Mouse (Mus musculus): ENCODE data around the gene Odf3l1. TPM values are rescaled to one million over a fixed set of nuclear protein-coding genes. Genes with fewer than 3 reads are reported as not detected.

The Odf3l1 gene
- total RNA-seq, 2 experiments from 2014 or later, result not detected

Other genes starting within 250 kb of the Odf3l1 start
- gene Lingo1, start 68.2 kb downstream of the Odf3l1 start, total RNA-seq (2015; ENCODE audit: low replicate concordance), result not detected in 2 replicates
- not detected in 2 replicates for gene Lingo1, start 68.2 kb downstream of the Odf3l1 start, total RNA-seq (2017; ENCODE audit: low replicate concordance)
- not detected in 2 replicates for gene Cspg4, start 354 bp upstream of the Odf3l1 start, total RNA-seq (2015; ENCODE audit: low replicate concordance)
- gene Cspg4, start 354 bp upstream of the Odf3l1 start, total RNA-seq (2017; ENCODE audit: low replicate concordance), result not detected in 2 replicates
- gene Snx33, start 63.7 kb upstream of the Odf3l1 start, total RNA-seq (2015; ENCODE audit: low replicate concordance), result 0.36 and 2.9 TPM in 2 replicates
- gene Snx33, start 63.7 kb upstream of the Odf3l1 start, total RNA-seq (2017; ENCODE audit: low replicate concordance), result 0.61 and 0.90 TPM in 2 replicates
- gene Imp3, start 72.8 kb upstream of the Odf3l1 start, total RNA-seq (2015; ENCODE audit: low replicate concordance), result 38.2 and 46.5 TPM in 2 replicates
- 22.8 and 23.5 TPM in 2 replicates for gene Imp3, start 72.8 kb upstream of the Odf3l1 start, total RNA-seq (2017; ENCODE audit: low replicate concordance)
- gene Snupn, start 86.2 kb upstream of the Odf3l1 start, total RNA-seq (2015; ENCODE audit: low replicate concordance), result 1.8 and 8.8 TPM in 2 replicates
- gene Snupn, start 86.2 kb upstream of the Odf3l1 start, total RNA-seq (2017; ENCODE audit: low replicate concordance), result 2.8 TPM in 1 of 2 replicates, not detected in the other
- gene Ptpn9, start 130.2 kb upstream of the Odf3l1 start, total RNA-seq (2015; ENCODE audit: low replicate concordance), result 1.4 and 3.8 TPM in 2 replicates
- gene Ptpn9, start 130.2 kb upstream of the Odf3l1 start, total RNA-seq (2017; ENCODE audit: low replicate concordance), result 0.45 and 1.5 TPM in 2 replicates
- 71.7 and 122 TPM in 2 replicates for gene Sin3a, start 207.4 kb upstream of the Odf3l1 start, total RNA-seq (2015; ENCODE audit: low replicate concordance)
- 59.9 and 75.3 TPM in 2 replicates for gene Sin3a, start 207.4 kb upstream of the Odf3l1 start, total RNA-seq (2017; ENCODE audit: low replicate concordance)